Comparison of ENCODE assay signal across 31 mouse cellular contexts in the genomic region with DNA sequence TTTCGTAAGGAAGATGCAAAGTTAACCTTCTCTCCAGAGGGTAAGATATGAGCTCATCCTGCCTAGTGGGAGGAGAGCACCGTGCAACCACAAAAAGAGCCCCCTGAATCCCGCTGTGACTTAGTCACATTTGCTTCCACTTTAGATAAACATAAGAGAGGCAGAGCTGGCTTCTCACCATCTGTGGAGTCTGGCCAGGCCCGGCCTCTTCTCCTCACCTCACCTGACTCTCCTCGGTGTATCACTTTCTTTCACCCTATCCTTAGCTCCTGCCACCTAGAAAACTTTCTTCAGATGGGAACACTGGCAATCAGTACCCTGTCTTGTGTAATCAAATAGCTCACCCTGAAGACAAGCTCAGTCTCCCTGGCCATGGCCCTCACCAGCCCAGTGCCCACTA. TPM values are rescaled to one million over a fixed set of nuclear protein-coding genes. Genes with fewer than 3 reads are reported as not detected.
A peak's percentile ranks its signal among the peaks of the same experiment; 100 is the strongest.
DNase-seq lines count a peak whose midpoint lies in the region; ATAC-seq and TF ChIP-seq lines count a peak whose summit lies in the region.
"Had no signal": no experiment of that assay in that cellular context is flagged by ENCODE, and none has a peak within 500 bp of the region (broad histone marks: within the 10 kb centered on the region; RNA-seq: fewer than 3 reads in every experiment).

No protein-coding gene starts in this region.

- DNase-seq in gastrocnemius, adult 2 months: peak; percentile 70
- DNase-seq in gastrocnemius, postnatal 10 days: no peak
- DNase-seq in intestine, embryonic 14.5 days (ENCODE audit: low spot score): peak; percentile 34
- DNase-seq in 3T3-L1 (ENCODE audit: low read depth, low spot score) (peak; percentile 64), Patski (ENCODE audit: low read depth, low spot score) (no peak)
- no peak for DNase-seq in lung, postnatal 0 days (ENCODE audit: low spot score)
- DNase-seq: adrenal gland, adult 8-10 months; adrenal gland, postnatal 25 days; cerebellum, adult 11-12 months; cerebellum, adult 8-10 months; cerebellum, postnatal 10 days; cerebellum, postnatal 36 days; embryo, embryonic 11 days; forebrain, postnatal 0 days; heart, adult 2 months; kidney, adult 18-20 months; kidney, adult 9 months had no signal

- CTCF ChIA-PET in Patski (lab: Charles Lee): interaction anchor here (1.5 to 2.9 kb wide), 6 partner anchors 10 to 22 kb away, joined by 5 to 18 read pairs (median 6); no protein-coding TSS in a partner anchor

- no peaks in the 10 kb centered on the region for H3K9me3 ChIP-seq in intestine, embryonic 14.5 days (ENCODE audit: control insufficient read depth, low read length)
- H3K9me3 ChIP-seq in intestine, postnatal 0 days (ENCODE audit: control insufficient read depth): no peaks in the 10 kb centered on the region
- no peaks in the 10 kb centered on the region for H3K9me3 ChIP-seq in lung, postnatal 0 days (ENCODE audit: low read length)
- H3K9me3 ChIP-seq: embryonic facial prominence, embryonic 10.5 days; embryonic facial prominence, embryonic 13.5 days; forebrain, embryonic 12.5 days; G1E; heart, embryonic 10.5 days; hindbrain, embryonic 12.5 days; hindbrain, embryonic 15.5 days; intestine, embryonic 15.5 days had no signal

- TF ChIP-seq EP300 in lung, postnatal 0 days (IDR thresholded peaks at IDR 0.05): no peak

- intact Hi-C loops in gastrocnemius, adult 2 months (cut with DNase I): no loop called here

- POLR2A ChIA-PET in Patski (lab: Charles Lee): no interaction called here

- no peak for TF ChIP-seq CTCF in gastrocnemius, adult 2 months (IDR thresholded peaks at IDR 0.05)
- TF ChIP-seq CTCF in intestine, postnatal 0 days (IDR thresholded peaks at IDR 0.05; ENCODE audit: low read depth): no peak
- no peak for TF ChIP-seq CTCF in Patski (IDR thresholded peaks at IDR 0.05)
- no peak for TF ChIP-seq CTCF in lung, postnatal 0 days (IDR thresholded peaks at IDR 0.05)

- H3K4me2 ChIP-seq in intestine, embryonic 14.5 days (ENCODE audit: low read length): no peak overlapping the region
- no peak overlapping the region for H3K4me2 ChIP-seq in intestine, postnatal 0 days (replicated peaks; ENCODE audit: low read depth)
- H3K4me2 ChIP-seq in lung, postnatal 0 days (replicated peaks; ENCODE audit: low read depth, low read length): no peak overlapping the region
- H3K4me2 ChIP-seq: embryonic facial prominence, embryonic 13.5 days; forebrain, embryonic 12.5 days; hindbrain, embryonic 12.5 days; hindbrain, embryonic 15.5 days; intestine, embryonic 15.5 days had no signal

- no peak overlapping the region for H3K9ac ChIP-seq in intestine, embryonic 14.5 days (ENCODE audit: low read length)
- no peak overlapping the region for H3K9ac ChIP-seq in intestine, postnatal 0 days (ENCODE audit: low read depth, low read length)
- no peak overlapping the region for H3K9ac ChIP-seq in lung, postnatal 0 days (replicated peaks; ENCODE audit: low read depth)
- H3K9ac ChIP-seq: embryonic facial prominence, embryonic 13.5 days; forebrain, embryonic 12.5 days; forebrain, postnatal 0 days; hindbrain, embryonic 12.5 days; hindbrain, embryonic 15.5 days; intestine, embryonic 15.5 days had no signal

- no peaks in the 10 kb centered on the region for H3K36me3 ChIP-seq in intestine, embryonic 14.5 days (ENCODE audit: control insufficient read depth, insufficient read depth, low read length)
- no peaks in the 10 kb centered on the region for H3K36me3 ChIP-seq in intestine, postnatal 0 days (ENCODE audit: control insufficient read depth, insufficient read depth)
- no peaks in the 10 kb centered on the region for H3K36me3 ChIP-seq in lung, postnatal 0 days (ENCODE audit: insufficient read depth, low read length)
- H3K36me3 ChIP-seq: embryonic facial prominence, embryonic 10.5 days; embryonic facial prominence, embryonic 13.5 days; forebrain, embryonic 12.5 days; G1E; heart, embryonic 10.5 days; hindbrain, embryonic 12.5 days; hindbrain, embryonic 15.5 days; intestine, embryonic 15.5 days had no signal

- no peaks in the 10 kb centered on the region for H3K4me1 ChIP-seq in intestine, embryonic 14.5 days (replicated peaks; ENCODE audit: control insufficient read depth, insufficient read depth, low read length)
- H3K4me1 ChIP-seq in intestine, postnatal 0 days (replicated peaks; ENCODE audit: control insufficient read depth, insufficient read depth, low read length): no peaks in the 10 kb centered on the region
- H3K4me1 ChIP-seq in lung, postnatal 0 days (ENCODE audit: insufficient read depth, low read depth, low read length): no peaks in the 10 kb centered on the region
- H3K4me1 ChIP-seq: embryonic facial prominence, embryonic 10.5 days; embryonic facial prominence, embryonic 13.5 days; hindbrain, embryonic 12.5 days; hindbrain, embryonic 15.5 days; intestine, embryonic 15.5 days had no signal

- H3K4me3 ChIP-seq in gastrocnemius, adult 2 months: no peak overlapping the region
- no peak overlapping the region for H3K4me3 ChIP-seq in intestine, embryonic 14.5 days (ENCODE audit: low read depth, low read length)
- no peak overlapping the region for H3K4me3 ChIP-seq in intestine, postnatal 0 days (ENCODE audit: low read depth, low read length)
- no peak overlapping the region for H3K4me3 ChIP-seq in lung, postnatal 0 days (ENCODE audit: low read depth, low read length)
- H3K4me3 ChIP-seq: embryonic facial prominence, embryonic 10.5 days; embryonic facial prominence, embryonic 13.5 days; erythroblast, embryonic 14.5 days; forebrain, embryonic 12.5 days; heart, adult 2 months; heart, embryonic 10.5 days; hindbrain, embryonic 12.5 days; hindbrain, embryonic 15.5 days; intestine, embryonic 15.5 days had no signal

- no peak for ATAC-seq in intestine, embryonic 14.5 days (replicated peaks; ENCODE audit: low FRiP score, low TSS enrichment, low read depth)
- ATAC-seq in intestine, postnatal 0 days: no peak
- peak; percentile 45 for ATAC-seq in Patski
- ATAC-seq in lung, postnatal 0 days: no peak
- ATAC-seq in frontal cortex, adult (ENCODE audit: low TSS enrichment): no peak
- ATAC-seq: activated CD4-positive, CD25-positive, alpha-beta regulatory T cell, adult 4 months; forebrain, postnatal 0 days; intestine, embryonic 15.5 days had no signal

- H3K27me3 ChIP-seq in intestine, embryonic 14.5 days (replicated peaks; ENCODE audit: control insufficient read depth, insufficient read depth, low read length): no peaks in the 10 kb centered on the region
- H3K27me3 ChIP-seq in intestine, postnatal 0 days (replicated peaks; ENCODE audit: control insufficient read depth, insufficient read depth, low read length): no peaks in the 10 kb centered on the region
- no peaks in the 10 kb centered on the region for H3K27me3 ChIP-seq in Patski
- no peaks in the 10 kb centered on the region for H3K27me3 ChIP-seq in lung, postnatal 0 days (replicated peaks; ENCODE audit: insufficient read depth, low read length)
- H3K27me3 ChIP-seq: CH12.LX; embryonic facial prominence, embryonic 13.5 days; forebrain, embryonic 12.5 days; hindbrain, embryonic 12.5 days; hindbrain, embryonic 15.5 days; intestine, embryonic 15.5 days had no signal

- in situ Hi-C loops in Patski (cut with MboI; ENCODE audit: low pct_unique_long_range_greater_than_20kb): no loop called here

- 77% methylated on average over 5 of the region's 5 CpGs for WGBS in intestine, embryonic 14.5 days
- 73% methylated on average over 5 of the region's 5 CpGs for WGBS in intestine, postnatal 0 days
- WGBS in lung, postnatal 0 days: 60% methylated on average over 5 of the region's 5 CpGs

- H3K27ac ChIP-seq in gastrocnemius, adult 2 months: peak overlapping the region; percentile 62
- no peak overlapping the region for H3K27ac ChIP-seq in intestine, embryonic 14.5 days (ENCODE audit: low read depth)
- H3K27ac ChIP-seq in intestine, postnatal 0 days (ENCODE audit: low read depth, low read length): no peak overlapping the region
- H3K27ac ChIP-seq in lung, postnatal 0 days (ENCODE audit: low read length): no peak overlapping the region
- H3K27ac ChIP-seq: embryonic facial prominence, embryonic 10.5 days; embryonic facial prominence, embryonic 13.5 days; forebrain, embryonic 12.5 days; heart, adult 2 months; heart, embryonic 10.5 days; hindbrain, embryonic 12.5 days; hindbrain, embryonic 15.5 days; intestine, embryonic 15.5 days had no signal

RNA-seq across cellular contexts. Expression of a gene that starts 48.2 kb away (rescaled TPM):
- under 1 TPM; 0.23 to 0.33 TPM for total RNA-seq in gastrocnemius, adult 2 months (2021)
- total RNA-seq in gastrocnemius, postnatal 10 days (2021): 1 to 10 TPM in 1 of 2 experiments, under 1 TPM in 1; 0.68 to 1.4 TPM
- 4.3 and 5.7 TPM in 2 replicates for polyA plus RNA-seq in intestine, embryonic 14.5 days (2014; fragmentation: Nextera tagmentation; extraction: Ambion mirVana)
- 1.3 TPM in 2 replicates for polyA plus RNA-seq in intestine, postnatal 0 days (2015; fragmentation: Nextera tagmentation; extraction: Ambion mirVana)
- polyA plus RNA-seq in Patski (2021): 8.1 TPM
- polyA plus RNA-seq in lung, postnatal 0 days (2015; fragmentation: Nextera tagmentation; extraction: Ambion mirVana): 0.30 and 0.33 TPM in 2 replicates
- total RNA-seq: adrenal gland, postnatal 25 days; CH12.LX; hematopoietic stem cell, adult 5-6 weeks had no signal
- polyA plus RNA-seq: activated CD4-positive, CD25-positive, alpha-beta regulatory T cell, adult 4 months; erythroblast, embryonic 14.5 days; G1E had no signal

Comparison
In these comparisons a context has a peak if more than half of its experiments do, and no peak if none do; other contexts are left out.
1. DNase-seq: peak in gastrocnemius, adult 2 months (single experiment), intestine, embryonic 14.5 days (single experiment) and 3T3-L1 (single experiment); none in gastrocnemius, postnatal 10 days (single experiment), Patski (single experiment) and lung, postnatal 0 days (single experiment).